Mouse (Mus musculus): ENCODE measurements around the gene Elovl5.
"Not testable (repeated sequence)": the region's sequence is repeated elsewhere in the genome, so short reads cannot be mapped to it uniquely, and the experiment has no call there.

The Elovl5 gene

GRCm38 (mm10) chr9:77955964-77956363, 38.8 kb downstream of the Elovl5 start:
- no peak for DNase-seq

- no peak for DNase-seq
Measured at GRCm38 (mm10) chr9:77958327-77958726, 41.2 kb downstream of the Elovl5 start.

GRCm38 (mm10) chr9:77959759-77960158, 42.6 kb downstream of the Elovl5 start:
- DNase-seq, result no peak

- no peak for DNase-seq
Measured at GRCm38 (mm10) chr9:77961350-77961749, 44.2 kb downstream of the Elovl5 start.

- peak; percentile 57 for DNase-seq
Measured at GRCm38 (mm10) chr9:77964084-77964483, 46.9 kb downstream of the Elovl5 start.

- no peak for DNase-seq
Measured at GRCm38 (mm10) chr9:77965287-77965686, 48.1 kb downstream of the Elovl5 start.

GRCm38 (mm10) chr9:77965768-77966552, 48.8 kb downstream of the Elovl5 start:
- no peak for DNase-seq

- no peak for DNase-seq
Measured at GRCm38 (mm10) chr9:77966861-77967260, 49.7 kb downstream of the Elovl5 start.

- no peak for DNase-seq
Measured at GRCm38 (mm10) chr9:77967584-77968163, 50.5 kb downstream of the Elovl5 start.

- no peak for DNase-seq
Measured at GRCm38 (mm10) chr9:77969192-77969953, 52.2 kb downstream of the Elovl5 start.

GRCm38 (mm10) chr9:77979000-77979399, 61.8 kb downstream of the Elovl5 start:
- no peak for DNase-seq

- DNase-seq, result no peak
Measured at GRCm38 (mm10) chr9:77982616-77983015, 65.5 kb downstream of the Elovl5 start.

- no peak for DNase-seq
Measured at GRCm38 (mm10) chr9:77983521-77983920, 66.4 kb downstream of the Elovl5 start.

- DNase-seq, result no peak
Measured at GRCm38 (mm10) chr9:77986153-77986795, 69.1 kb downstream of the Elovl5 start.

- no peak for DNase-seq
Measured at GRCm38 (mm10) chr9:77989626-77990025, 72.5 kb downstream of the Elovl5 start.

GRCm38 (mm10) chr9:77990278-77990677, 73.1 kb downstream of the Elovl5 start:
- no peak for DNase-seq

GRCm38 (mm10) chr9:77991650-77992049, 74.5 kb downstream of the Elovl5 start:
- DNase-seq, result no peak

GRCm38 (mm10) chr9:77992276-77992675, 75.1 kb downstream of the Elovl5 start:
- DNase-seq, result no peak

- no peak for DNase-seq
Measured at GRCm38 (mm10) chr9:77993101-77993500, 75.9 kb downstream of the Elovl5 start.

GRCm38 (mm10) chr9:77993538-77994255, 76.5 kb downstream of the Elovl5 start:
- DNase-seq, result not testable (repeated sequence)

- DNase-seq, result no peak
Measured at GRCm38 (mm10) chr9:77995235-77995634, 78.1 kb downstream of the Elovl5 start.
